Mouse (Mus musculus) adrenal gland, adult (tissue): Measurements from ENCODE around the gene Magi1.

Experiments
- DNase-seq, 2 experiments: peaks; one replicate each; pipeline ENCODE4 v3.0.0; 2022 to 2023; ENCODE audit warnings: low spot score in 1 of 2; ENCODE audit not compliant: inconsistent age in 2 of 2

The Magi1 gene

GRCm38 (mm10) chr6:93844576-93844975 lies 439.1 kb downstream of the Magi1 start:
- DNase-seq: no peak

DNA sequence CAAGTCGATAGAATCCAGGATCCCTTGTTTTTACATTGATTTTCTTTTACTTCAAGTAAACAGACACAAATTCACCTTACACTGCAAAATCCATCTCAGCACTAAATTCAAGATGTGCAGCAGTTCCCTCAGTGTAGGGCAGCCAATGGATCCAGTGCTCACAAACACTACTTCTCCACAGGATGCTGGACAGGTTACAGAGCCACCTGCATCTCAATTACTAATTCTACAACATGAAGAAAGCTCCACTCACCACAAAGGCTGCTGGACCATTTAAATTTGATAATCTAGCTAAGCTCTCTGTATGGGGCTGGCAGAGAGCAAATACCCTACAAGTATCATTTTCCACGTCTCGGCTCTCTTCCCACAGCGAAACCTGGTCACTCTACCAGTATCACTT lies 445.3 kb downstream of the Magi1 start:
- DNase-seq: no peak

- no peak for DNase-seq
Measured at GRCm38 (mm10) chr6:93836585-93836984, 447.1 kb downstream of the Magi1 start.

GRCm38 (mm10) chr6:93835211-93835610 lies 448.5 kb downstream of the Magi1 start:
- peak; percentile 15 to 68 for DNase-seq

DNA sequence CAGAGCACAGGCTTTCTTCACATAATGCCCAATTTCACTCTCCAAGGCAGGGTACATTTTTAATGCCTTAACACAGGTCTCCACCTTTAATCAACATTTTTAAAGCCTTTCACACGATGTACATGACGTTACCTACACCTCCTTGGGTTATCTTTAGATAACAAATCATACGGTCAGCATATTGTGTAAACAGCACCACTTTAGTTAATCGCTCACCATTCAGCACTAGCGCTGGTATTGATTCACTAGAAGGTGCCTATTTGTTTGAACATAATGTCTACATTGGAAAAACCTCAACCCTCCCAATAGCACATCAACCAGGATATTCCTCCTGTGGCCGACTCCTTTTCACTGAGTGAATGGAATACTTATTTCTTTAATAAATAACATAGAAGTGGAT lies 455.5 kb downstream of the Magi1 start:
- DNase-seq: no peak

DNA sequence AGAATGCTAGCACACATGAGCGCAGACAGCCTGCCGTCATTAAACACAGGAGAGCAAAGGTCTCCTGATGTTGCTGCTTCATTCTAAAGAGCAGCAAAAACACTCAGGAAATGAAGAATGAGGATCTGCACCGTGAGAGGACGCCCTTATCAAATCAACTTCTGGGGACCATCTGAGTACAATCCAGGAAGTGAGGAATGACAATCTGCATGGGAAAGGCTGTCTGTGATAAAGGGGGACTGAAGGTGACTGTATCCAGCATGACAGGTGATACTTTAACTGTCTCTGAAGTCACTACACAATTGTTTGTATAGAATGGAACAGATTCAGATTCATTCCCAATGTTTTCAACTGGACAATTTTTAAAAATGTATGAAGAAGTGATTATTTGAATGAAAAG lies 456.8 kb downstream of the Magi1 start:
- DNase-seq: no peak

GRCm38 (mm10) chr6:93822221-93822897 lies 461.4 kb downstream of the Magi1 start:
- DNase-seq: no peak

GRCm38 (mm10) chr6:93821512-93821911 lies 462.2 kb downstream of the Magi1 start:
- DNase-seq: no peak

GRCm38 (mm10) chr6:93819888-93820287 lies 463.8 kb downstream of the Magi1 start:
- peak; percentile 18 to 43 for DNase-seq

DNA sequence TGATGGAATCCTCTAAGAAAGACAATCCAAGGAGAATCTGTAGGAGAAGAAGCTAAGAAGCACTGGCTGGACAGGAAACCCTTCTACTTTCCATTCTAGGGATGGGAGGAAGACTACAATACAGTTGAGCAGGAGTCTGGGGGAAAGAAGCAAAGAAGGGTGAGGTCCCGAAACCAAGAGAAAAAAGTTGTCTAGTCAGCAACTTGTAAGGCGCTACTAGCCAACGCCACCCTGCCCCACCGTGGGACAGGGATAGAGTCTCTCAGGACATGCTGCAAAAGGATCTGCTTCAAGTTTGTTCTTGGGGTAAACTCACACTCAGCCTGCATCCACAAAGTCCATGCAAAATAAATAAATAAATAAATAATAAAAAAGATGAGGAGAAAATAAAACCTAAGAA lies 464.4 kb downstream of the Magi1 start:
- DNase-seq: no peak

DNA sequence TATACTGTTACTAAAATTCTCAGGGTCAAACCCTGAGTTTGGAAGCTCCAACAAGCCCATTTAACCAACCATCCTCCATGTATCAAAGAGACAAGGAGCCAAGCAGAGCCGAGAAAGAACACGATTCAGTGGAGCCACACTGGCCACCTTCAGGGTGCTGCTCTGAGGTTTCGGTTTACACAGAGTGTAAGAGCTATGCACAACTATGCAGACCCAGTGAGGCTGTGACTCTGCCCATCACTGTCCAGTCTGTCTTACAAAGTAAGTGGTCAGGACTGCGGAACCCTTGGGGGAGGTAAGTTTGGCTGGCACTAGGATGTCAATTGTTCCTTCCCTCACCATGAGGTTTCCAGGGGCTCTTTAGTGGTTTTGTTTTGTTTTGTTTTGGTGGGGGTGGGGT lies 465.2 kb downstream of the Magi1 start:
- no peak for DNase-seq

DNA sequence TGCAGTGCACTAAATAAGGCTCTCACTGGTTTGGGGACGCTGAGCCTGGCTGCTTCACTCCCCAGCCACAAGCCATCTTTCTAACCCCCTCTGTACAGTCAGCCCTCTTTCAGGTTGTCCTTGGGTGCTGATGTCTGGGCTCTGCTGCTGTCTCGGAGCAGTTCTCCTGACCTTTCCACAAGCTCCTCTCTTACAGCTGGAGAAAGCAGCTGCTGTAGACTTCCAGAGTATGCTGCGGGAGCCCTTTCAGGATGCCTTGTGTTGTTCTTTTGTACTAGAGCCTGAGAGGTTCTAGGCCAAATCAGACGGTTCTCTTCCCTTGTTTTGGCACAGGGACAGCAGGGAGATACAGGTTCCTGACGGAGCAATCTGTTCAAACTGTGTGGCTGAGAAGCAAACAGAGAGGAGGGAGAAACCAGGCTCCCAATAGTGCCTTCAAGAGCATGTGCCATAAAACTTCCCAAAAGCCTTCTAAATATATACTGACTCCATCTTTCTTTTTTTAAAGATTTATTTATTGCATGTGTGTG lies 478.2 kb downstream of the Magi1 start:
- peak; percentile 43 to 59 for DNase-seq

- DNase-seq: peak; percentile 17 to 56
Measured at GRCm38 (mm10) chr6:93802390-93802789, 481.3 kb downstream of the Magi1 start.

DNA sequence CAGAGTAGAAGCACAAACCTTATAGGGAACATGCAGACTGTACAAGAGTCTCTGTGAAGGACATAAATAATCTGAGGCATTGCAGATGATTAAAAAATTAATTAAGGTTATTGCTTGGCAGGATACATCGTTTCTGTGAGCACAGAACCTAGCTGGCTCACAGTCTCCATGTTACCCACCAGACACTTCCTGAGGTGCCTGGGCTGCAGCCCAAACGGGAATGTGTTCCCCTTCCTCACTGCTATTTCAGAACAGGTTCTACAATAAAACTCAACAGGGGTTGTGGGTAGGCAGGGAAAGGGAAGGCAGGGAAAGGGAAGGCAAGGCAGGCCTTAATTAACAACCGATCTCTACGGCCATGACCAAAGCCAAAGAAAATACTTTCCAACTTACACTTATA lies 483.3 kb downstream of the Magi1 start:
- DNase-seq: no peak

DNA sequence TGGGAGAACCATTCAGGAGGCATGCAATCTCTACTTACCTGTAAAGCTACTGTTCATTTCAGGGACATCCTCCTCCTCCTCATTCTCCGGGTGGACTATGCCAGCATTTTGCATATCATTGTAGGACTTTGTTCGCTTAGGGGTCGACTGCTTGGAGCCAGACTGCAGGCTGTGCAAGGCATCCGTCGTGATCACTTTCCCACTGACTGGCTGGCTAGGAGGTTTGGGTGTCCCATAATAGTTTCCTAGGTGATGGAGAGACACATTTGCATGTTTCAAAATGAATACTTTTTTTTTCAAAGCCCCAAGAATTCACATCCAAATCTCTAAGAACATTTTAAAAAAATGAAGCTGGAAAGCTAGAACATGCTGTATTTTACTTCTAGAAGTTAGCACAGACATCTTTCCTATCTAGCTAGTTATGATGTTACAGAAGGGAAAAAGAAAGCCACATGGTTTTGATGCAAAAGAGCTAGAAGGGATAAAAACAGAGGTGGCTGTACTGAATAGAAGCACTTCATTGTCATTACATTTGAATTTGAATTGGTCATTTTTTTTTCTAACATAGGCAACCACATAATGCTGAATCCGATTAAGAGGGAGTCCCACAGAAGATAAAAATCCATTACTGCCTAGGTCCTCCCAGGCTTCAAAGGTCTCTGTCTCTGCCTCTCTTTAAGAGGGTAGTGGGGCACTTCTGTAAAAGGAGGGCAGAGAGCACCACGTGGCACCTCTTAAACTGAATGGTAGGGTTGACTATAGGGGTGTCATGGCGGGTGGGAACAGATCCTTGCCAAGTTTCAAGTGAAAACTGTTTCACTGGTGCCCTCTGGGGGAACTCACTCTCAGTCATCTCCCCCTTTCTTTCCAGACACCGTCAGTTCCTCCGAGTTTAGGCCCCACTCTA lies 491.2 kb downstream of the Magi1 start:
- no peak for DNase-seq

- no peak for DNase-seq
Measured at GRCm38 (mm10) chr6:93789721-93790120, 494.0 kb downstream of the Magi1 start.

- no peak for DNase-seq
Measured at GRCm38 (mm10) chr6:93787042-93787441, 496.7 kb downstream of the Magi1 start.

- DNase-seq: no peak
Measured at GRCm38 (mm10) chr6:93786220-93786619, 497.5 kb downstream of the Magi1 start.

DNA sequence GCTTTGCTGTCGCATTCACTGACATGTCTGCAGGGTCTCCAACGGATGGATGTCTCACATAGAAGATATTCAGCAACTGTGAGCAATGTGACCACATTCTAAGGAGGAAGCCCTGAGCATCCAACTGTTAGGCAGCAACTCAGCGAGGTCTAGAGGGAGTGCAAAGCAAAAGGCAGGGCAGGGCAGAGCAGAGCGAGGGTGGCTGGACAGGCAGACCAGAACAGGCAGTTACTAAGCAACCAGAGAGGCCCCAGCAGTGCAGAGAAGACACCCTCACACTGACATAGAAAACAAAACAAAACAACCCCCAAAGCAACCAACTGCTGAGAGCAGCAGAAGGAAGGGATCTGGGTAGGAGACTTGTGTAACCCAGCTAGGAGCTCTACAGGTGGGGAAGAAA lies 512.6 kb downstream of the Magi1 start:
- DNase-seq: peak in 1 of 2 experiments; percentile 29

DNA sequence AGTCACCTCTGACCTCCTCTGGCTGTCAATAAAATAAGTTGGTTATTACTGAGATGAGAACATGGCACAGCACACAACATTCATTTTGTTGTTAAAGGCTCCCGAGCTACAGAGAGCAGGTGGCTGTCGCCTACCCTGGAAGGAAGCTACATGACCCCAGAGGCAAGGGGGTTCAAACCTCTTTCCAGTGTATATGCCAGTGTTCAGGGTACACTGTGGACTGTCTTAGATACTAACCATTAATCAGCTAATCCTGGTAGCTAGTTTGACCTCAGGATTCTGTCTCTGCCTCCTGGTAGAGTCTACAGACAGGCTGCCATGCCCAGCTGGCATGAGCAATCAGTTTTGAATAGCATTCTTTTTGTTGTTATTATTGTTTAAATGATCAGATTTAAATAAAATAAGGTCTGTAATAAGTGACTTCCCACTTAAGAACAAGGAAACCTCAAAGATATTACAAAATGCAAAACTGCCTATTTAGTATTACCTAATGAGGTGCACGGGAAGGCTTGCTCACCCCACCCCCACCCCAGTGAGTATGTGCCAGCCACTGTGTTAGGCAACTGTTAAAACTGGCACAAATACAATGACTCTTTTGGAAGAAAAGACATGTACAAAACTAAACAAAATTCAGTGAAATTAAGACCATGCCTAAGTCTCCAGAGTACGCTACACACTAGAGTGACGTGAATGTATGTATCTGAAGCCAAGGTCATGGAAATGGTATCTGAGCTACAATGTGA lies 513.3 kb downstream of the Magi1 start:
- no peak for DNase-seq

GRCm38 (mm10) chr6:93758114-93758513 lies 525.6 kb downstream of the Magi1 start:
- peak; percentile 21 to 45 for DNase-seq
